9 mouse cellular contexts compared by ENCODE assay signal in genomic region chr5:124184898-124185701, GRCm38 (mm10).
DNase-seq lines count a peak whose midpoint lies in the region; ATAC-seq and TF ChIP-seq lines count a peak whose summit lies in the region.
"Had no signal": no experiment of that assay in that cellular context is flagged by ENCODE, and none has a peak within 500 bp of the region (broad histone marks: within the 10 kb centered on the region; RNA-seq: fewer than 3 reads in every experiment).

No protein-coding gene starts in this region.

- peak; percentile 63 for DNase-seq in cerebellum, adult 9-11 months
- no peak for DNase-seq in cerebellum, postnatal 36 days
- DNase-seq in right cerebral cortex, adult 18-20 months, result peak; percentile 57
- no peak for DNase-seq in right cerebral cortex, postnatal 14 days
- peak; percentile 47 for DNase-seq in midbrain, embryonic 10.5 days (ENCODE audit: low spot score)
- peak; percentile 55 to 63 for DNase-seq in thymus, postnatal 36 days
- DNase-seq in spleen, postnatal 10 days (ENCODE audit: low spot score in 2 of 2), result no peak
- no peak for DNase-seq in liver, postnatal 0 days

- peak overlapping the region; percentile 49 for H3K4me3 ChIP-seq in midbrain, embryonic 10.5 days
- H3K4me3 ChIP-seq in liver, postnatal 0 days (ENCODE audit: low read depth, low read length), result no peak overlapping the region
- H3K4me3 ChIP-seq: megakaryocyte, embryonic 14.5 days had no signal

- no peak for TF ChIP-seq EP300 in liver, postnatal 0 days (IDR thresholded peaks at IDR 0.05; ENCODE audit: low read depth)

- peaks cover 52% of the 10 kb centered on the region for H3K4me1 ChIP-seq in midbrain, embryonic 10.5 days
- peaks cover 28% of the 10 kb centered on the region for H3K4me1 ChIP-seq in liver, postnatal 0 days (ENCODE audit: insufficient read depth)

- WGBS in midbrain, embryonic 10.5 days, result 11% methylated on average over 15 of the region's 15 CpGs
- WGBS in liver, postnatal 0 days (ENCODE audit: insufficient replicate concordance), result 80% methylated on average over 15 of the region's 15 CpGs

- TF ChIP-seq CTCF in liver, postnatal 0 days (IDR thresholded peaks at IDR 0.05; ENCODE audit: low read depth), result no peak

- H3K27ac ChIP-seq in midbrain, embryonic 10.5 days (replicated peaks), result peak overlapping the region; percentile 77
- no peak overlapping the region for H3K27ac ChIP-seq in liver, postnatal 0 days (ENCODE audit: low read depth)

- no peak overlapping the region for H3K9ac ChIP-seq in liver, postnatal 0 days (replicated peaks)

- no peaks in the 10 kb centered on the region for H3K9me3 ChIP-seq in midbrain, embryonic 10.5 days (replicated peaks)
- H3K9me3 ChIP-seq in liver, postnatal 0 days (ENCODE audit: low read length), result no peaks in the 10 kb centered on the region
- H3K9me3 ChIP-seq: megakaryocyte, embryonic 14.5 days had no signal

- no peaks in the 10 kb centered on the region for H3K36me3 ChIP-seq in midbrain, embryonic 10.5 days
- H3K36me3 ChIP-seq in liver, postnatal 0 days (replicated peaks; ENCODE audit: insufficient read depth, low read length), result no peaks in the 10 kb centered on the region

- H3K27me3 ChIP-seq in midbrain, embryonic 10.5 days (ENCODE audit: low read depth, poor library complexity, severe bottlenecking), result peaks cover 48% of the 10 kb centered on the region
- no peaks in the 10 kb centered on the region for H3K27me3 ChIP-seq in liver, postnatal 0 days (ENCODE audit: insufficient read depth, low read length)
- H3K27me3 ChIP-seq: megakaryocyte, embryonic 14.5 days had no signal

- ATAC-seq in liver, postnatal 0 days, result no peak

- no peak overlapping the region for H3K4me2 ChIP-seq in liver, postnatal 0 days (ENCODE audit: low read depth, low read length)

Comparison
In these comparisons a context has a peak if more than half of its experiments do, and no peak if none do; other contexts are left out.
1. DNase-seq: peak in cerebellum, adult 9-11 months (single experiment), right cerebral cortex, adult 18-20 months (single experiment), midbrain, embryonic 10.5 days (single experiment) and thymus, postnatal 36 days (2 of 2); none in cerebellum, postnatal 36 days (0 of 2), right cerebral cortex, postnatal 14 days (single experiment), spleen, postnatal 10 days (0 of 2) and liver, postnatal 0 days (single experiment).